Mouse (Mus musculus) c-Kit-positive CD71-positive TER-119-negative erythroid progenitor cells, embryonic 14.5 days (primary cell): ENCODE data around the gene Kdm1a.

Experiments
- DNase-seq: peaks from one replicate; pipeline ENCODE4 v3.0.0-alpha.2; 2013; ENCODE audit warnings: low read depth

Gene Kdm1a

GRCm38 (mm10) chr4:136602568-136602967 lies at the start of gene Kdm1a:
TSS of gene Kdm1a (minus strand) at chr4:136602723.
- peak; percentile 86 for DNase-seq

GRCm38 (mm10) chr4:136651882-136652527 lies 49.5 kb upstream of the Kdm1a start:
- no peak for DNase-seq

DNA sequence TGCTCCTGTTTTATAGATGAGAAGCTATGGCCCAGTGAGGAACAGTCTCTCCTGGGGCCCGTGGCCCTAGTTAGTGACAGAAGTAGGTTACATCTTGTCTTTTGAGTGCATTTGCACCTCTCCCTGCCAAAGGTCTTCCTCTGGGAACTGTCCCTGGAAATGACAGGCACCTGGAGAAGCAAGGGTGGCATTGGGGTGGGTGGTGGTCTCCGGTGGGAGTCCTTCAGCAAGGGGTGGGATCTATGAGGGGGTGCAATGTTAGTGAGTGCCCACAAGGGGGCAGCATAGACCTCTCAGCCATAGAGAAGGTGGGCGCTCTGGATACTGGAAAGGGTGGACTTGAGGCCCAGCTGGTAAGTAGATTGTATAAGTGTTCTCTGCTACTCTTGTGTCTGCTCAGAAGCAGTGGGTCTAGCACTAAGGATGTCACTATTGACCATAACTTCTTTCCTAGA lies 48.9 kb upstream of the Kdm1a start:
- DNase-seq: no peak

DNA sequence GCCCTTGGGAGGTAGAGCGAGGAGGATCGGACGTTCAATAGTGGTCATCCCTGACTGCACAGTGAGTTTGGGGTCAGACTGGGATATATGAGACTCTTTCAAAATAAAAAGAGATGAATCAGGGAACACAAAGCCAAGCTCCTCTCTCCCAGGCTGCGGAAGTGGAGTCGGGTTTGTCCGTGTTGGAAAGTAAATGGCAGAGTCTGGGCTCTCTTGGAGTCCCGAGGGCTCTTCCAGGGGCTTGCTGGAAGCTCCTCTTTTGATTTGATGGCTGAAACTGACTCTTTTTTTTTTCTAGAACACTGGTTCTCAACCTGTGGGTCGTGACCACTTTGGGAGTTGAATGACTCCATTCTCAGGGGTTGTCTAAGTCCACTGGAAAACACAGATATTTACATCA lies 47.7 kb upstream of the Kdm1a start:
- DNase-seq: no peak

GRCm38 (mm10) chr4:136649480-136650196 lies 47.1 kb upstream of the Kdm1a start:
- DNase-seq: no peak

DNA sequence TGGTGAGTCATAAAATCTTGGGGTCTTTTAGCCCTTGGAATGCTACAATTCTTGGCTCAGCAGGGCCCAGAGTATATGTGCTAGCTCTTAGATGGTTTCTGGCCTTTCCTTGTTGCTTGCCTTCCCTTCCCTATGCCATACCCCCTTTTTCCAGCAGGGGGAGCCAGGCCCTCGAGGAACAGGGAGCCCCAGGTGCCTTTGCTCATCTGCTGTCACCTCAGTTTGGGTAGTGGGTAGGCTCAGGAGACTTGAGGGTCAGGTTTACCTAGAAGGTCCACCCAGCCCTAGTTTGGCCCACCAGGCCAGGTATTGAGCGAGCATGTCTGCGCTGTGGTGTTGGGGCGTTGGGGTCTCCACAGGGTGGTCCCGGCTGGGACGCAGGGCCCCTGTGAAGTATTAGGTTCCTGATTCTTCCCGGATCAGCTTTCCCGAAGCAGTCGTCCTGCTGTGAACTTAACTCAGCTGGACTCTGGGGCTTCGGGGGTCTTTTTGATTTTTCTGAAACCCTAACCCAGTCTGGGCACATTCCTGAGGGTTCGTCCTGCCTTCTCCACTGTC lies 46.5 kb upstream of the Kdm1a start:
- DNase-seq: peak; percentile 65

GRCm38 (mm10) chr4:136638890-136639289 lies 36.4 kb upstream of the Kdm1a start:
- DNase-seq: no peak

- no peak for DNase-seq
Measured at GRCm38 (mm10) chr4:136638230-136638750, 35.8 kb upstream of the Kdm1a start.

DNA sequence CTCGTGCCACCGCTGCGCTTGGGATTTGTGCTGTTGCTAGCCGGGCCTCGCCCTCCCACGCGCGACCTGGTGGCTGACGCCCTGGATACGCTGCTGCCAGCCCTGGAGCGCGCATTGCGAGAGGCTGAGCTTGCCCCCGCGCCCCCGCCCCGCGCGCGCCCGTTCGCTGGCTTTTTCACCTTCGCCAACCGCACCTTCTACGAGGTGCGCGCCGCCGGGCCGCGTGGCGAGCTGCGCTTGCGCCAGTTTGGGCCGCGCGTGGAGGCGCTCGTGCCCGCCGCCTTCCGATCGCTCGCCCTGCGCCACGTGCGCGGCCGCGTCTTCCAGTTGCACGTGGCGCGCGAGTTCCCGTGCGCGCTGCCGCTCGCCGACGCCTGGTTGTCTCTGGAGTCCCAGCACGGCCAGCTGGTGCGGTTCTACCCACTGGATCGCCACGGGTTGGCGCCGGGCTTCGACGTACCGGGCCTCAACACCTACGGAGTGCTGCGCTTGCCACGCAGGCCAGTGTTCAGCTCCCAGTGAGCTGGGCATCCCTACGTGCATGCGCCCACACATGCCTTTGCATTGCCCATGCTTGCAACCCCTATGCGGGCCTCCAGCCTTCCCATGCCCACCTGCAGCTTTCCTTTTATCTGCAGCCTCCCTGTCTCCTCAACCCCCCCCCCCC lies 35.2 kb upstream of the Kdm1a start:
- no peak for DNase-seq

DNA sequence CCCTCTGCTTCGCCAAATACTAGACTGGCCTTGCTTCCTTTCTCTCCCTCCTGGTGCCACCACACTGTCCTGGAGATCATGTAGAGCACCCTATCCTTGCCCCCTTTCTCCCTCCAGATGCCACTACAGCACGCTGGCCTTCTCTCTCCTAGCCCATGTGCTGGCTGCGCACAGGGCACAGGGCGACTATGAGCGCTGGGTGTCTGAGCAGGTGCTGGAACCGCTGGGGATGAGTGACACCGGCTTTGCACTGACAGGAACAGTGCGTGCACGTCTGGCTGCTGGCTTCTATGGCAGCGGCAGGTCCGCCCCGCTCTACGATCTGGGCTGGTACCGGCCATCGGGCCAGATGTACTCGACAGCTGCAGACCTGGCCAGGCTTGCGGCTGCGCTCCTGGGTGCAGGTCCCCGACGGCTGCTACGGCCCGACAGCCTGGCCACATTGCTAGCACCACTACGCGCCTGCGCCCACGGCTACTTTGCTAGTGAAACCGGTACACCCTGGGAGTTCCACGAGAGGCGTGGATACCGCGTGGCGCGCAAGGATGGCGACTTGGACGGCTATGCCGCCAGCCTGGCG lies 34.5 kb upstream of the Kdm1a start:
- DNase-seq: no peak

DNA sequence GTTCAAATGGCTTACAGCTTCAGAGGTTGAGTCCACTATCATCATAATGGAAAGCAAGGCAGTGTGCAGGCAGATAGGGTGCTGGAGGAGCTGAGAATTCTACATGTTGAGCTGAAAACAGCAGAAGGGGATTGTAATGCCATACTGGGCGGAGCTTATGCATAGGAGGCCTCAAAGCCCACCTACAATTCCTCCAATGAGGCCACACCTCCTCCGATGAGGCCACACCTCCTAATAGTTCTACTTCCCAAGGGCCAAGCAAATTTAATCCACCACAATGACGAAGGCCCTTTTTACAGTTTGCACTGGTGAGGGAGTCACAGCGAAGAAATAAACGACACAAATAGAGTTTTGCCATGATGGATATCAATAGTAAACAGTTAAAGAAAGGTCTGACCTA lies 34.0 kb upstream of the Kdm1a start:
- DNase-seq: no peak

- no peak for DNase-seq
Measured at GRCm38 (mm10) chr4:136635995-136636394, 33.5 kb upstream of the Kdm1a start.

GRCm38 (mm10) chr4:136631237-136631994 lies 28.9 kb upstream of the Kdm1a start:
- no peak for DNase-seq

GRCm38 (mm10) chr4:136626590-136626989 lies 24.1 kb upstream of the Kdm1a start:
- DNase-seq: no peak

DNA sequence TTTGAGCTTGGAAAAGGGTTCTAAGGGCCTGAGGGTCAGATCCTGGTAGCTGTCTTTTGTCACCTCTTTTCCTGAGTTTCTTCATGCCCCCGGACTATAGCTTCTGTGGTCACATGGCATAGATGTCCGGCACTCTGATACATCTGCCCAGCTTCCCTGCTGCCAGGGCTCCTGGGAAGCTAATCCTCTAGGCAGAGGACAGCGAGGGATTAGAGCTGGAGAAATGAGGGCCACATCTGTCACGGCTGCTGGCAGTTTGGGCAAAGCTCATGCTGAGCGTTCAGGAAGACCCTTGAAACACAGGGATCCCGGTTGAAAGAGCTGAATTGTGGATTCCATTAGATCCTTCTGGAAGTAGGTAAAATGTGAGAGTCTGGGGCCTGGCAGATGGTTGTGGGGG lies 19.9 kb upstream of the Kdm1a start, which contains the start of gene Lactbl1:
Gene Lactbl1 (plus strand): TSS at position 234 of the 400 bp plus-strand sequence.
- DNase-seq: no peak

- no peak for DNase-seq
Measured at GRCm38 (mm10) chr4:136621956-136622355, 19.4 kb upstream of the Kdm1a start.

- peak; percentile 40 for DNase-seq
Measured at GRCm38 (mm10) chr4:136621336-136621735, 18.8 kb upstream of the Kdm1a start.

DNA sequence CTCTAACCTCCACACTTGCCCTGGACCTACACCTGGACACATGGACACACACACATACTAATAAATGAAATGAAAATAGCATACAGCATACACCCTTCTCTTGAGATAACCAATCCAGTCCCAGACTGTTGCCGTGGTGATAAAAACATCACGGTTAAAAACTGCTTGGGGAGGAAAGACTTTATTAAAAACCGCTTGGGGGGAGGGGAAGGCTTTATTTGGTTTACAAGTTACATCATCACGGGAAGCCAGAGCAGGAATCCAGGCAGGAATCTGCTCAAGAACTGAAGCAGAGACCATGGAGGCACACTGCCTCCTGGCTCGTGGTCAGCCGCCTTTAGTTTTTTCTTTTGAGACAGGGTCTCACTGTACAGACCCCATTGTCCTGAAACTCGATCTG lies 11.1 kb upstream of the Kdm1a start:
- no peak for DNase-seq

- DNase-seq: no peak
Measured at GRCm38 (mm10) chr4:136610387-136610856, 7.9 kb upstream of the Kdm1a start, which contains the start of gene Tex46. TSS of gene Tex46 (plus strand) at chr4:136610437.

DNA sequence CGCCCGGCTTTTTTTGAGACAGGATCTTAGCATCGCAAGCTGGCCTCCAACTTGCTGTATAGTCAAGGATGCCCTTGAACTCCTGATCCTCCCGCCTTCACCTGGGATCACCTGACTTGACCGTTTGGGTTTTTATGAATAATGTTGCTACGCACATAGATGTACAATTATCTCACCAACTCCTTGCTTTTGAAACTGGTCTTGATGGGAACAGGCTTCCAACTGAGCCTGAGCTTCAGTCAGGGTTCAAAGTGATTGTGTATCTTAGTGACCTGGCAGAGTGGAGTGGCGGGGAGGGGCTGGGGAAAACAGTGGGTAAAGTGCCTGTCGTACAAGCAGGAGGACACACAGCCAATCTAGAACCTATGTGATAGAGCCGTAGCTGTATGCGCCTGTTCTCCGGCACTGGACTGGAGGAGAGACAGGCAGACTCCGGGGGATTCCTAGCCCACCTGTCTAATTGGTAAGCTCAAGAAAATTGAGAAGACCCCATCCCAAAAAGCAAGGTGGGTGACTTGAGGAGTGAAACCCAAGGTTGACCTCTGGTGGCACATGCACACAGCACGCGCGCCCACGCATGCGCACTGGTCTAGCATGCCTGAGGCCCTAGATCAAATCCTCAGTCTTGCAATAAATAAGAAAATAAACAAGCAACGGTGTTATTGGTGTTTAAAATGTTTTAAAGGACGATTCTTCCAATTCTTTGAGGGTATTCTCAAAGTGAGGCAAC lies 3.4 kb upstream of the Kdm1a start:
- no peak for DNase-seq
